Mouse (Mus musculus) lung, embryonic 15.5 days (tissue): ENCODE results near the gene Abhd13. TPM values are rescaled to one million over a fixed set of nuclear protein-coding genes. Genes with fewer than 3 reads are reported as not detected.

Source experiments
- ATAC-seq: fragments of 200-750 bp; cut with Nextera tagmentation; 2 replicates; pipeline ENCODE4 v1.8.0; 2017; ENCODE audit warnings: moderate number of reproducible peaks, borderline replicate concordance; ENCODE audit not compliant: low FRiP score, low TSS enrichment; ENCODE audit errors: extremely low read depth
- H3K27ac ChIP-seq: fragments of 300-500 bp; sonication (generic); 2 replicates; pipeline ENCODE4 v1.5.1; 2015; ENCODE audit warnings: moderate library complexity, mild to moderate bottlenecking, inconsistent platforms
- H3K27me3 ChIP-seq: fragments of 300-500 bp; sonication (generic); 2 replicates; pipeline ENCODE4 v1.6.1; 2015; ENCODE audit warnings: inconsistent platforms
- H3K36me3 ChIP-seq: fragments of 300-500 bp; sonication (generic); 2 replicates; pipeline ENCODE4 v1.6.1; 2015; ENCODE audit warnings: inconsistent platforms
- H3K4me1 ChIP-seq: fragments of 300-500 bp; sonication (generic); 2 replicates; pipeline ENCODE4 v1.6.1; 2015; ENCODE audit warnings: inconsistent platforms
- H3K4me2 ChIP-seq: fragments of 300-500 bp; sonication (generic); 2 replicates; pipeline ENCODE4 v1.6.1; 2015; ENCODE audit warnings: inconsistent platforms, mild to moderate bottlenecking, moderate library complexity
- H3K4me3 ChIP-seq: fragments of 300-500 bp; sonication (generic); 2 replicates; pipeline ENCODE4 v1.5.1; 2015; ENCODE audit warnings: mild to moderate bottlenecking, inconsistent platforms
- H3K9ac ChIP-seq: fragments of 300-500 bp; sonication (generic); 2 replicates; pipeline ENCODE4 v1.6.1; 2015; ENCODE audit warnings: inconsistent platforms
- H3K9me3 ChIP-seq: fragments of 300-500 bp; sonication (generic); 2 replicates; pipeline ENCODE4 v1.6.1; 2016; ENCODE audit warnings: inconsistent platforms
- WGBS: fragments of 180-500 bp; shearing (Covaris S2); methylation state at CpG from one replicate; pipeline ENCODE4 v1.1.7; 2015; 5-methylcytosine and 5-hydroxymethylcytosine counted together
- polyA plus RNA-seq: library from polyadenylated mRNA; unstranded; fragments of >200 nt; fragmentation: Nextera tagmentation; extraction: Ambion mirVana; gene quantifications from 2 replicates; pipeline ENCODE4 v1.2.1, GENCODE M21; 2015

The Abhd13 gene
- polyA plus RNA-seq, 1 experiment from 2014 or later = 17.1 TPM

- 76% methylated on average over 9 of the region's 9 CpGs for WGBS
- H3K27ac ChIP-seq = no peak overlapping the region
- no peak for ATAC-seq
These were observed 53.7 kb downstream of the Abhd13 start for GRCm38 (mm10) chr8:10031177-10031576.

GRCm38 (mm10) chr8:10040866-10041265, 63.4 kb downstream of the Abhd13 start:
- Histone ChIP-seq H3K9ac (no peak overlapping the region), H3K4me3 (no peak overlapping the region), H3K4me2 (no peak overlapping the region), H3K36me3 (no peaks in the 10 kb centered on the region), H3K4me1 (peaks cover 4% of the 10 kb centered on the region; the same call in 1 of the 2 replicates), H3K27me3 (no peaks in the 10 kb centered on the region), H3K27ac (no peak overlapping the region), H3K9me3 (no peaks in the 10 kb centered on the region)
- ATAC-seq = peak; percentile 74; the same call in 1 of the 2 replicates
- whole genome bisulfite sequencing = 22% methylated on average over 3 of the region's 3 CpGs

More at GRCm38 (mm10) chr8:10031177-10031576, 53.7 kb downstream of the Abhd13 start:
- Histone ChIP-seq H3K27me3 (no peaks in the 10 kb centered on the region), H3K4me2 (no peak overlapping the region), H3K4me1 (no peaks in the 10 kb centered on the region), H3K36me3 (no peaks in the 10 kb centered on the region), H3K4me3 (no peak overlapping the region), H3K9ac (no peak overlapping the region), H3K9me3 (no peaks in the 10 kb centered on the region)

Other genes with a start within 250 kb of the Abhd13 start
- gene Fam155a, start 206.5 kb upstream of the Abhd13 start, polyA plus RNA-seq = 0.15 and 0.18 TPM in 2 replicates
- gene Gm10217, start 113.5 kb upstream of the Abhd13 start, polyA plus RNA-seq = not detected in 2 replicates
- gene Lig4, start within 50 bp of the Abhd13 start, polyA plus RNA-seq = 4.9 and 5.0 TPM in 2 replicates
- gene Tnfsf13b, start 28.8 kb downstream of the Abhd13 start, polyA plus RNA-seq = 1.6 and 1.7 TPM in 2 replicates
- 0.67 and 0.68 TPM in 2 replicates for gene Myo16, start 176.2 kb downstream of the Abhd13 start, polyA plus RNA-seq